Mouse (Mus musculus): ENCODE data around the gene P4ha2. TPM values are rescaled to one million over a fixed set of nuclear protein-coding genes. Genes with fewer than 3 reads are reported as not detected.

The P4ha2 gene
- total and polyA plus RNA-seq, 2 experiments from 2014 or later: 8.6 to 8.9 TPM

DNA sequence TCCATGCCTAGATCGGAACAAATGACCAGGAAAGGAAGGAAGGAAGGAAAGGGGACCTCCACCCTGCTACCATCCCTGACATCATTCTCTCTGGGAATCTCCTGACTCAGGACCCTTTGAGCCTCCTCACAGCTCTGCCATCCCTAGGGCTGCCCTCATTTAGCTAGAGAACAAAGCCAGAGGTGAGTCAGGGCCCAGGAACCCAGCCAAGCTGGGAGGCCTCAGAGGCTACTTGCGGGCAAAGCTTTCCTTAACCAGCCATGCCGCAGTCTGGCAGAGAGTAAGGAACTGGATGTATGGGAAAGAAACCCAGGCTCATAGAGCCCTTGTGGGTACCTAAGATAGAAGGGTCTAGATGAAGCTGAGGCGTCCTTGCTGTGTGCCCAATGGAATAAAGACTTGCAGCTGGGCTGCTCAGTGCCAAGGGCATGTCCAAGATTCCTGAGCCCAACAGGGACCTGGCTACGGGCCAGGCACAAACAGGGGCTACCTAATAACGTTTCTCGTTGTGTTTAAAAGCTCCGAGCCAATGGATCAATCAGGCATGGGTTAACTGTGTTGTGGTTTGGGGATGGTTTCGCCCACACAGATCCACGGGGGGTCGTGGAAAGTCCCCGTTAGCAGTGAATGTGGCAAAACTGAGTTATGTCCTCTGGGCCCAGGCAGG, 37.7 kb upstream of the P4ha2 start:
- Histone ChIP-seq H3K27me3 (ENCODE audit: insufficient read depth, low read length) (no peaks in the 10 kb centered on the region), H3K4me1 (ENCODE audit: insufficient read depth, low read length) (no peaks in the 10 kb centered on the region; the same call in none of the 2 replicates), H3K36me3 (ENCODE audit: insufficient read depth, low read length) (no peaks in the 10 kb centered on the region), H3K9ac (replicated peaks; ENCODE audit: low read length, poor library complexity, severe bottlenecking) (no peak overlapping the region), H3K9me3 (ENCODE audit: low read length) (no peaks in the 10 kb centered on the region), H3K4me2 (ENCODE audit: low read depth, low read length, poor library complexity, severe bottlenecking) (no peak overlapping the region), H3K4me3 (ENCODE audit: low read depth, low read length) (no peak overlapping the region), H3K27ac (ENCODE audit: low read depth, low read length) (no peak overlapping the region)
- peak; percentile 51 for DNase-seq (ENCODE audit: low spot score)
- no peak for TF ChIP-seq CTCF (IDR thresholded peaks at IDR 0.05)
- no peak for ATAC-seq (ENCODE audit: low FRiP score)
- WGBS: 69% methylated on average over 12 of the region's 12 CpGs

GRCm38 (mm10) chr11:54062753-54063471, 37.0 kb upstream of the P4ha2 start:
- Histone ChIP-seq H3K36me3 (ENCODE audit: insufficient read depth, low read length) (no peaks in the 10 kb centered on the region), H3K4me2 (ENCODE audit: low read depth, low read length, poor library complexity, severe bottlenecking) (no peak overlapping the region), H3K4me3 (ENCODE audit: low read depth, low read length) (no peak overlapping the region), H3K9me3 (ENCODE audit: low read length) (no peaks in the 10 kb centered on the region), H3K27me3 (ENCODE audit: insufficient read depth, low read length) (no peaks in the 10 kb centered on the region), H3K4me1 (ENCODE audit: insufficient read depth, low read length) (no peaks in the 10 kb centered on the region; the same call in none of the 2 replicates), H3K9ac (replicated peaks; ENCODE audit: low read length, poor library complexity, severe bottlenecking) (no peak overlapping the region), H3K27ac (ENCODE audit: low read depth, low read length) (no peak overlapping the region)
- DNase-seq (ENCODE audit: low spot score) (no peak), ATAC-seq (ENCODE audit: low FRiP score) (no peak)
- TF ChIP-seq CTCF (IDR thresholded peaks at IDR 0.05): no peak
- WGBS: 76% methylated on average over 9 of the region's 9 CpGs

DNA sequence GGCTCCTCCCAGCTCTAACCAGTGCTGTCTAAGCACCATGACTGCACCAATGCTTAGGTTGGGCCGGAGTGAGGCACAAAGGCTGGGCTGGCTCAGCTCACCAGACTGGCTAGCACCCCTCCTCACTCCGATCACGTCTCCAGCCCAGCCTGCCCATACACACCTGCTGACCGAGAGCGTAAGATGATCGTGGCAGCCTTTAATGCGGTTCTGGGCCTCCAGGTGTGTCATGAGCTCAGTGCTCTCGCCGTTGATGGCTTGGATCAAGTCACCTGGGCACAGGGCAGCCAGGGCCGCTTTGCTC, 36.5 kb upstream of the P4ha2 start:
- no peak overlapping the region for H3K9ac ChIP-seq (replicated peaks; ENCODE audit: low read length, poor library complexity, severe bottlenecking)
- no peak for TF ChIP-seq CTCF (IDR thresholded peaks at IDR 0.05)
- H3K4me1 ChIP-seq (ENCODE audit: insufficient read depth, low read length): peaks cover under 1% of the 10 kb centered on the region
- DNase-seq (ENCODE audit: low spot score): no peak
- no peak for ATAC-seq (ENCODE audit: low FRiP score)
- H3K27ac ChIP-seq (ENCODE audit: low read depth, low read length): no peak overlapping the region
- H3K27me3 ChIP-seq (ENCODE audit: insufficient read depth, low read length): no peaks in the 10 kb centered on the region
- no peak overlapping the region for H3K4me3 ChIP-seq (ENCODE audit: low read depth, low read length)
- H3K9me3 ChIP-seq (ENCODE audit: low read length): no peaks in the 10 kb centered on the region
- WGBS: 93% methylated on average over 10 of the region's 10 CpGs
- H3K36me3 ChIP-seq (ENCODE audit: insufficient read depth, low read length): no peaks in the 10 kb centered on the region
- no peak overlapping the region for H3K4me2 ChIP-seq (ENCODE audit: low read depth, low read length, poor library complexity, severe bottlenecking)

DNA sequence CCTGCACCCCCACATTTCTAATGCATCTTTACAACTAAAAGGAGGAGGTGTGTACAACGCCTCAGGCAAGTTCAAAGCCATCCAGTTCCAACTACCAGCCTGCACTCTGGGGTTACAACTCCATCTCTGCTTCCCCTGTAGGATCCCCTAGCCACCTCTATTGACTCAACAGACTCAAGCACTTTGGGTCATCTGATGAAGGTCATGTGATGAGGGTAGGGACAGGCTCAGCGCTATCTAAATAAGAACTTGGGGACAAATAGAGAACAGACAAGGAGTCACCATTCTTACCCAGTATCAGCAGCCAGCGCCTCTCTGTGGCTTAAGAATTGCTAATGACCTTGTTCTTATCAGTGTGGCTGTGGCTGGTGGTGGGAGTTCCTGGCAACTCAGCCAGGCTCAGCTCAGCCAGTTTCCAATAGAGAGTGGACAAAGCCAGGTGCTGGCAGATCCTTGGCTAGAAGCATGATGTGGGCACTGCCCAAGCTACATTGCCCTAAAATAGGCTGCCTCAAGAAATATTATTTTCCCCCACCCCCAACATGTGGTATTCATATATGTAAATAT, 35.4 kb upstream of the P4ha2 start:
- Histone ChIP-seq H3K4me3 (ENCODE audit: low read depth, low read length) (no peak overlapping the region), H3K9ac (replicated peaks; ENCODE audit: low read length, poor library complexity, severe bottlenecking) (no peak overlapping the region), H3K36me3 (ENCODE audit: insufficient read depth, low read length) (no peaks in the 10 kb centered on the region), H3K4me2 (ENCODE audit: low read depth, low read length, poor library complexity, severe bottlenecking) (no peak overlapping the region), H3K4me1 (ENCODE audit: insufficient read depth, low read length) (peaks cover 3% of the 10 kb centered on the region; the same call in 1 of the 2 replicates), H3K27ac (ENCODE audit: low read depth, low read length) (no peak overlapping the region), H3K27me3 (ENCODE audit: insufficient read depth, low read length) (no peaks in the 10 kb centered on the region), H3K9me3 (ENCODE audit: low read length) (no peaks in the 10 kb centered on the region)
- ATAC-seq (ENCODE audit: low FRiP score) (no peak), DNase-seq (ENCODE audit: low spot score) (no peak)
- TF ChIP-seq CTCF (IDR thresholded peaks at IDR 0.05): no peak
- 75% methylated on average over 3 of the region's 3 CpGs for WGBS

- no peak overlapping the region for H3K27ac ChIP-seq (ENCODE audit: low read depth, low read length)
- peaks cover 3% of the 10 kb centered on the region; the same call in 1 of the 2 replicates for H3K4me1 ChIP-seq (ENCODE audit: insufficient read depth, low read length)
- no peaks in the 10 kb centered on the region for H3K36me3 ChIP-seq (ENCODE audit: insufficient read depth, low read length)
- H3K27me3 ChIP-seq (ENCODE audit: insufficient read depth, low read length): no peaks in the 10 kb centered on the region
- no peak overlapping the region for H3K4me2 ChIP-seq (ENCODE audit: low read depth, low read length, poor library complexity, severe bottlenecking)
- ATAC-seq (ENCODE audit: low FRiP score): no peak
- no peaks in the 10 kb centered on the region for H3K9me3 ChIP-seq (ENCODE audit: low read length)
- no peak for DNase-seq (ENCODE audit: low spot score)
- H3K4me3 ChIP-seq (ENCODE audit: low read depth, low read length): no peak overlapping the region
- no peak overlapping the region for H3K9ac ChIP-seq (replicated peaks; ENCODE audit: low read length, poor library complexity, severe bottlenecking)
- TF ChIP-seq CTCF (IDR thresholded peaks at IDR 0.05): no peak
- WGBS: 90% methylated on average over 12 of the region's 12 CpGs
Observed at GRCm38 (mm10) chr11:54065106-54065914, 34.6 kb upstream of the P4ha2 start.

All from midbrain, postnatal 0 days (tissue).